Mouse (Mus musculus) myocyte (in vitro differentiated cells): ENCODE results near the gene Tcf7l1.

Experiments
- E2F4 ChIP-seq: IDR thresholded peaks from one replicate; pipeline ENCODE4 v1.6.1; 2011; ENCODE audit warnings: mild to moderate bottlenecking, control low read depth, moderate library complexity; ENCODE audit not compliant: insufficient read depth
- MYOG ChIP-seq, 3 experiments: IDR thresholded peaks; one replicate each; pipeline ENCODE4 v1.6.1; 2011; ENCODE audit warnings: control low read depth in 2 of 3, low read depth in 2 of 3, mild to moderate bottlenecking in 2 of 3; ENCODE audit not compliant: insufficient read length in 2 of 3, control insufficient read depth in 1 of 3, insufficient read depth in 1 of 3
- POLR2A ChIP-seq: IDR thresholded peaks from one replicate; pipeline ENCODE4 v1.6.1; 2011; ENCODE audit warnings: low read depth, mild to moderate bottlenecking, control low read depth, moderate library complexity; ENCODE audit not compliant: insufficient read length
- POLR2AphosphoS2 ChIP-seq: IDR thresholded peaks from one replicate; pipeline ENCODE4 v1.6.1; 2011; ENCODE audit warnings: low read depth, control low read depth; ENCODE audit not compliant: insufficient read length
- TCF3 ChIP-seq: IDR thresholded peaks from one replicate; pipeline ENCODE4 v1.6.1; 2011; ENCODE audit warnings: low read depth, control low read depth; ENCODE audit not compliant: insufficient read length

GRCm38 (mm10) chr6:72768804-72769203 lies 20.2 kb downstream of the Tcf7l1 start:
- TF ChIP-seq POLR2A (no peak), POLR2AphosphoS2 (no peak), MYOG (IDR thresholded peaks at IDR 0.05; ENCODE audit: control insufficient read depth in 1 of 3, insufficient read depth in 1 of 3, insufficient read length in 2 of 3, low read depth in 2 of 3) (no peak), TCF3 (no peak), E2F4 (no peak)
